Mouse (Mus musculus): ENCODE results near the gene Casp8ap2. TPM values are rescaled to one million over a fixed set of nuclear protein-coding genes. Genes with fewer than 3 reads are reported as not detected.

Gene Casp8ap2
- polyA plus RNA-seq (2014; fragmentation: Nextera tagmentation; extraction: Ambion mirVana): 30.0 and 42.0 TPM in 2 replicates

- peak; percentile 100 for ATAC-seq (replicated peaks; ENCODE audit: insufficient number of reproducible peaks, low FRiP score, low TSS enrichment)
- Histone ChIP-seq H3K36me3 (ENCODE audit: control insufficient read depth, insufficient read depth, low read length) (no peaks in the 10 kb centered on the region), H3K27ac (ENCODE audit: low read depth, low read length) (peak within 1 kb of the TSS; percentile 88), H3K4me1 (ENCODE audit: control insufficient read depth, insufficient read depth, low read length) (peaks cover 8% of the 10 kb centered on the region; the same call in 1 of the 2 replicates), H3K27me3 (ENCODE audit: control insufficient read depth, insufficient read depth, low read length) (no peaks in the 10 kb centered on the region), H3K4me2 (peak within 1 kb of the TSS; percentile 74), H3K4me3 (ENCODE audit: low read depth, low read length) (peak within 1 kb of the TSS; percentile 83), H3K9ac (ENCODE audit: low read depth, low read length) (peak within 1 kb of the TSS; percentile 87), H3K9me3 (replicated peaks; ENCODE audit: control insufficient read depth, low read length) (no peaks in the 10 kb centered on the region)
- under 1% methylated on average over 67 of the region's 67 CpGs for WGBS (ENCODE audit: insufficient replicate concordance)
These were observed at the start of gene Casp8ap2 for GRCm38 (mm10) chr4:32615034-32615881. Gene Casp8ap2, plus strand, starts transcription at chr4:32615451.

GRCm38 (mm10) chr4:32569054-32569453 lies 46.2 kb upstream of the Casp8ap2 start:
- WGBS (ENCODE audit: insufficient replicate concordance): 82% methylated on average over 4 of the region's 4 CpGs
- no peaks in the 10 kb centered on the region for H3K27me3 ChIP-seq (ENCODE audit: control insufficient read depth, insufficient read depth, low read length)
- no peaks in the 10 kb centered on the region for H3K36me3 ChIP-seq (ENCODE audit: control insufficient read depth, insufficient read depth, low read length)
- H3K27ac ChIP-seq (ENCODE audit: low read depth, low read length): no peak overlapping the region
- no peak overlapping the region for H3K9ac ChIP-seq (ENCODE audit: low read depth, low read length)
- H3K4me1 ChIP-seq (ENCODE audit: control insufficient read depth, insufficient read depth, low read length): no peaks in the 10 kb centered on the region
- H3K9me3 ChIP-seq (replicated peaks; ENCODE audit: control insufficient read depth, low read length): no peaks in the 10 kb centered on the region
- H3K4me3 ChIP-seq (ENCODE audit: low read depth, low read length): no peak overlapping the region
- no peak overlapping the region for H3K4me2 ChIP-seq
- no peak for ATAC-seq (replicated peaks; ENCODE audit: insufficient number of reproducible peaks, low FRiP score, low TSS enrichment)

- no peak for ATAC-seq (replicated peaks; ENCODE audit: insufficient number of reproducible peaks, low FRiP score, low TSS enrichment)
- Histone ChIP-seq H3K9me3 (replicated peaks; ENCODE audit: control insufficient read depth, low read length) (no peaks in the 10 kb centered on the region), H3K36me3 (ENCODE audit: control insufficient read depth, insufficient read depth, low read length) (no peaks in the 10 kb centered on the region), H3K4me2 (no peak overlapping the region), H3K9ac (ENCODE audit: low read depth, low read length) (no peak overlapping the region), H3K4me3 (ENCODE audit: low read depth, low read length) (no peak overlapping the region), H3K4me1 (ENCODE audit: control insufficient read depth, insufficient read depth, low read length) (no peaks in the 10 kb centered on the region), H3K27ac (ENCODE audit: low read depth, low read length) (no peak overlapping the region), H3K27me3 (ENCODE audit: control insufficient read depth, insufficient read depth, low read length) (no peaks in the 10 kb centered on the region)
- WGBS (ENCODE audit: insufficient replicate concordance): 66% methylated on average over 17 of the region's 17 CpGs
These were observed 45.0 kb upstream of the Casp8ap2 start for GRCm38 (mm10) chr4:32569995-32570938.

DNA sequence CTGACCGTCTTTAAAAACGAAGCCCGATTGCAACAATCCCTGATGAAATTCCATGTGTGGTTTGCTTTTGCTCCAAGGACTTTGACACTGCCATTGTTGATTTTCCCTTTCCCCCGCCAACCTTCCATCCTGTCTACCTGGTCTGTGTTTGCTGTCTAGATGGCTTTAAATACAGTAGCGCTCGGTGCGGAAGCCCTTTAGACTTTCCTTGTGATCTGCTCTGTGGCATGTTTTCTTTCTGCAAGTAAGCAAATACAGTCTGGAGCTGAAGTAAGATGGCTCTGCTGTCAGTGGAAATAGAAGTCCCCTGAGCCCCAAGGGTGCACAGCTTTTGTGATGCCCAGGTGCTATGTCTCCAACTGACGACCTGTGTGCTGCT lies 44.3 kb upstream of the Casp8ap2 start:
- Histone ChIP-seq H3K27ac (ENCODE audit: low read depth, low read length) (no peak overlapping the region), H3K36me3 (ENCODE audit: control insufficient read depth, insufficient read depth, low read length) (no peaks in the 10 kb centered on the region), H3K4me1 (ENCODE audit: control insufficient read depth, insufficient read depth, low read length) (no peaks in the 10 kb centered on the region), H3K4me3 (ENCODE audit: low read depth, low read length) (no peak overlapping the region), H3K4me2 (no peak overlapping the region), H3K27me3 (ENCODE audit: control insufficient read depth, insufficient read depth, low read length) (no peaks in the 10 kb centered on the region), H3K9ac (ENCODE audit: low read depth, low read length) (no peak overlapping the region), H3K9me3 (replicated peaks; ENCODE audit: control insufficient read depth, low read length) (no peaks in the 10 kb centered on the region)
- WGBS (ENCODE audit: insufficient replicate concordance): 68% methylated on average over 8 of the region's 8 CpGs
- no peak for ATAC-seq (replicated peaks; ENCODE audit: insufficient number of reproducible peaks, low FRiP score, low TSS enrichment)

DNA sequence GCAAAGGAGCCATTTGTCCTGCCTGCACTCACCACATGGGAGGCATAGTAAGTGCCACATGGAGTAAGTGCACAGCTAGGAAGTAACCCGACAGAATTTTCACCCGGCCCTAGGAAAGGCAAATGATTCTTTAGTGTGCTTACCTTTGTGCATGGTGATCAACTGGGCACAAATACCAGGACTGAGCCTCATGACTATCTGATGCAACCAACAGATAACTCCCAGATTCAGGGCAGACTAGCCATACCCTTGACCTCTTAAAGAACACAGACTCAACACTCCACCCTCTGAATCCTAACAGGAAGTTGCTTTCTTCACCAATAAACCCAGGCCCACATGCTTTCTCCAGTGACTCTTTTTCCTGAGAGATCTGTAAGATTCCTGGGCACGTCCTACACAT lies 43.8 kb upstream of the Casp8ap2 start:
- Histone ChIP-seq H3K27me3 (ENCODE audit: control insufficient read depth, insufficient read depth, low read length) (no peaks in the 10 kb centered on the region), H3K4me3 (ENCODE audit: low read depth, low read length) (no peak overlapping the region), H3K36me3 (ENCODE audit: control insufficient read depth, insufficient read depth, low read length) (no peaks in the 10 kb centered on the region), H3K9me3 (replicated peaks; ENCODE audit: control insufficient read depth, low read length) (no peaks in the 10 kb centered on the region), H3K27ac (ENCODE audit: low read depth, low read length) (no peak overlapping the region), H3K9ac (ENCODE audit: low read depth, low read length) (no peak overlapping the region), H3K4me2 (no peak overlapping the region), H3K4me1 (ENCODE audit: control insufficient read depth, insufficient read depth, low read length) (no peaks in the 10 kb centered on the region)
- no peak for ATAC-seq (replicated peaks; ENCODE audit: insufficient number of reproducible peaks, low FRiP score, low TSS enrichment)
- 48% methylated on average over 3 of the region's 3 CpGs for WGBS (ENCODE audit: insufficient replicate concordance)

DNA sequence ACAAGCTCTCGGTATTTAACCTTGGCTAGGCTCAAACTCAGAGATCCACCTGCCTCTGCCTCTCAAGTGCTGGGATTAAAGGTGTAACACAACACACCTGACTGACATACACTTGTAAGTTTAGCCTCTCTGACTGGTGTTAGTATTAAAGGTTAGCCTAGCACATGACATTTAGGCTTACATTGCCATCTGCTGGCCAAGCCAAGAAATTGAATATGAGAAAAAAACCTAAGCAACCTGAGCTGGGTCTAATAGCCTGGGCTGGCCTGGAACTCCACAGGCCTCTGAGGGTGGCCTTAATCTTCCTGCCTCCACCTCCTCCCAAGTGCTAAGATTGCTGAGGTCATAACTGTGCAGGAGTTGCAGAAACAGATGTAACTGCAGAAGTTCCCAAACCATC lies 43.1 kb upstream of the Casp8ap2 start:
- Histone ChIP-seq H3K9ac (ENCODE audit: low read depth, low read length) (no peak overlapping the region), H3K4me3 (ENCODE audit: low read depth, low read length) (no peak overlapping the region), H3K4me1 (ENCODE audit: control insufficient read depth, insufficient read depth, low read length) (no peaks in the 10 kb centered on the region), H3K27me3 (ENCODE audit: control insufficient read depth, insufficient read depth, low read length) (no peaks in the 10 kb centered on the region), H3K27ac (ENCODE audit: low read depth, low read length) (no peak overlapping the region), H3K4me2 (no peak overlapping the region), H3K9me3 (replicated peaks; ENCODE audit: control insufficient read depth, low read length) (no peaks in the 10 kb centered on the region), H3K36me3 (ENCODE audit: control insufficient read depth, insufficient read depth, low read length) (no peaks in the 10 kb centered on the region)
- 0 out of 2 replicates have a peak, but pooled peaks have one; percentile 35 for ATAC-seq (replicated peaks; ENCODE audit: insufficient number of reproducible peaks, low FRiP score, low TSS enrichment)
- 57% methylated on average over 1 of the region's 1 CpGs for WGBS (ENCODE audit: insufficient replicate concordance)

DNA sequence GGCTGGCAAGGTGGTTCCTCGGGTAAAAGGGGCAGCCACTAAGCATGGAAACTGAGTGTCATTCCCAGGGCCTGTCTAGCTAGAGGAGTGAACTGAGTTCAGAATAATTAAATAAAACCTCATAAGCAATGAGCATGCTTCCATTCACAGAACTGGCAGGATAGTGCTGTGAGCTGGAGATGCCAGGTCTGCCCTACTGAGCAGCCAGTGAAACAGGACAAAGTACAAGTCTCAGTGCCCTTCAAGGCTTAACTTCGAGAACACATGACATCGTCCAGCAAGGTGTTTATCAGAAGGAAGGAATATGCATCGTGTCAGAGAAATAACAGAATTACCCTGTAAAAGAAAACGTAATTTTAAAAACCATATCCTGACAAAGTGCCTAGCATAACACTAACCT lies 41.7 kb upstream of the Casp8ap2 start:
- H3K4me2 ChIP-seq: no peak overlapping the region
- H3K4me1 ChIP-seq (ENCODE audit: control insufficient read depth, insufficient read depth, low read length): no peaks in the 10 kb centered on the region
- 80% methylated on average over 5 of the region's 5 CpGs for WGBS (ENCODE audit: insufficient replicate concordance)
- ATAC-seq (replicated peaks; ENCODE audit: insufficient number of reproducible peaks, low FRiP score, low TSS enrichment): no peak
- H3K9ac ChIP-seq (ENCODE audit: low read depth, low read length): no peak overlapping the region
- H3K36me3 ChIP-seq (ENCODE audit: control insufficient read depth, insufficient read depth, low read length): no peaks in the 10 kb centered on the region
- no peak overlapping the region for H3K27ac ChIP-seq (ENCODE audit: low read depth, low read length)
- no peaks in the 10 kb centered on the region for H3K27me3 ChIP-seq (ENCODE audit: control insufficient read depth, insufficient read depth, low read length)
- H3K4me3 ChIP-seq (ENCODE audit: low read depth, low read length): no peak overlapping the region
- H3K9me3 ChIP-seq (replicated peaks; ENCODE audit: control insufficient read depth, low read length): no peaks in the 10 kb centered on the region

- Histone ChIP-seq H3K9me3 (replicated peaks; ENCODE audit: control insufficient read depth, low read length) (no peaks in the 10 kb centered on the region), H3K27ac (ENCODE audit: low read depth, low read length) (no peak overlapping the region), H3K4me2 (no peak overlapping the region), H3K4me3 (ENCODE audit: low read depth, low read length) (no peak overlapping the region), H3K9ac (ENCODE audit: low read depth, low read length) (no peak overlapping the region), H3K27me3 (ENCODE audit: control insufficient read depth, insufficient read depth, low read length) (no peaks in the 10 kb centered on the region), H3K36me3 (ENCODE audit: control insufficient read depth, insufficient read depth, low read length) (no peaks in the 10 kb centered on the region), H3K4me1 (ENCODE audit: control insufficient read depth, insufficient read depth, low read length) (no peaks in the 10 kb centered on the region)
- ATAC-seq (replicated peaks; ENCODE audit: insufficient number of reproducible peaks, low FRiP score, low TSS enrichment): no peak
- WGBS (ENCODE audit: insufficient replicate concordance): 85% methylated on average over 1 of the region's 1 CpGs
These were observed 40.6 kb upstream of the Casp8ap2 start for GRCm38 (mm10) chr4:32574604-32575003.

All from heart, embryonic 11.5 days (tissue).